Mouse (Mus musculus): Measurements from ENCODE around the gene Tlr4.

Tlr4 gene

GRCm38 (mm10) chr4:66894981-66895380 is 67.6 kb downstream of the Tlr4 start:
- DNase-seq (ENCODE audit: low read depth, low spot score): no peak

- DNase-seq (ENCODE audit: low read depth, low spot score): no peak
Measured at GRCm38 (mm10) chr4:66900126-66900525, 72.7 kb downstream of the Tlr4 start.

GRCm38 (mm10) chr4:66901498-66901897 is 74.1 kb downstream of the Tlr4 start:
- no peak for DNase-seq (ENCODE audit: low read depth, low spot score)

- DNase-seq (ENCODE audit: low read depth, low spot score): no peak
Measured at GRCm38 (mm10) chr4:66908376-66908775, 81.0 kb downstream of the Tlr4 start.

GRCm38 (mm10) chr4:66919630-66920372 is 92.4 kb downstream of the Tlr4 start:
- no peak for DNase-seq (ENCODE audit: low read depth, low spot score)

- DNase-seq (ENCODE audit: low read depth, low spot score): peak; percentile 52
Measured at GRCm38 (mm10) chr4:66923616-66924276, 96.4 kb downstream of the Tlr4 start.

- no peak for DNase-seq (ENCODE audit: low read depth, low spot score)
Measured at GRCm38 (mm10) chr4:66926066-66926465, 98.7 kb downstream of the Tlr4 start.

GRCm38 (mm10) chr4:66927537-66928088 is 100.2 kb downstream of the Tlr4 start:
- no peak for DNase-seq (ENCODE audit: low read depth, low spot score)

- no peak for DNase-seq (ENCODE audit: low read depth, low spot score)
Measured at GRCm38 (mm10) chr4:66938489-66939061, 111.2 kb downstream of the Tlr4 start.

- no peak for DNase-seq (ENCODE audit: low read depth, low spot score)
Measured at GRCm38 (mm10) chr4:66941894-66942293, 114.5 kb downstream of the Tlr4 start.

GRCm38 (mm10) chr4:66943699-66944098 is 116.3 kb downstream of the Tlr4 start:
- no peak for DNase-seq (ENCODE audit: low read depth, low spot score)

GRCm38 (mm10) chr4:66947657-66948056 is 120.3 kb downstream of the Tlr4 start:
- no peak for DNase-seq (ENCODE audit: low read depth, low spot score)

GRCm38 (mm10) chr4:66974918-66975317 is 147.5 kb downstream of the Tlr4 start:
- DNase-seq (ENCODE audit: low read depth, low spot score): no peak

Measured in brain, embryonic 18.5 days (tissue).